Mouse (Mus musculus) neural tube, embryonic 13.5 days (tissue): ENCODE data around the gene Defb46. TPM values are rescaled to one million over a fixed set of nuclear protein-coding genes. Genes with fewer than 3 reads are reported as not detected.

Experiments
- ATAC-seq: fragments of 200-750 bp; cut with Nextera tagmentation; 2 replicates; pipeline ENCODE4 v1.8.0; 2017; ENCODE audit warnings: low read depth, mild to moderate bottlenecking, moderate TSS enrichment, moderate library complexity
- H3K27ac ChIP-seq: fragments of 300-500 bp; sonication (generic); replicated peaks from 2 replicates; pipeline ENCODE4 v1.5.1; 2015; ENCODE audit warnings: moderate library complexity, mild to moderate bottlenecking, inconsistent platforms
- H3K27me3 ChIP-seq: fragments of 300-500 bp; sonication (generic); 2 replicates; pipeline ENCODE4 v1.6.1; 2015; ENCODE audit warnings: mild to moderate bottlenecking, inconsistent platforms
- H3K36me3 ChIP-seq: fragments of 300-500 bp; sonication (generic); 2 replicates; pipeline ENCODE4 v1.6.1; 2015; ENCODE audit warnings: mild to moderate bottlenecking, inconsistent platforms
- H3K4me1 ChIP-seq: fragments of 300-500 bp; sonication (generic); replicated peaks from 2 replicates; pipeline ENCODE4 v1.6.1; 2015; ENCODE audit warnings: inconsistent platforms
- H3K4me2 ChIP-seq: fragments of 300-500 bp; sonication (generic); 2 replicates; pipeline ENCODE4 v1.6.1; 2015; ENCODE audit warnings: inconsistent platforms, mild to moderate bottlenecking, moderate library complexity
- H3K4me3 ChIP-seq: fragments of 300-500 bp; sonication (generic); 2 replicates; pipeline ENCODE4 v1.5.1; 2015; ENCODE audit warnings: mild to moderate bottlenecking, inconsistent platforms
- H3K9ac ChIP-seq: fragments of 300-500 bp; sonication (generic); 2 replicates; pipeline ENCODE4 v1.6.1; 2015; ENCODE audit warnings: moderate library complexity, mild to moderate bottlenecking, inconsistent platforms
- H3K9me3 ChIP-seq: fragments of 300-500 bp; sonication (generic); 2 replicates; pipeline ENCODE4 v1.6.1; 2016; ENCODE audit warnings: inconsistent platforms
- WGBS: fragments of 180-500 bp; shearing (Covaris S2); methylation state at CpG from one replicate; pipeline ENCODE4 v1.1.7; 2015; 5-methylcytosine and 5-hydroxymethylcytosine counted together
- polyA plus RNA-seq: library from polyadenylated mRNA; unstranded; fragments of >200 nt; fragmentation: Nextera tagmentation; extraction: Ambion mirVana; gene quantifications from 2 replicates; pipeline ENCODE4 v1.2.1, GENCODE M21; 2015

Gene Defb46
- polyA plus RNA-seq = not detected in 2 replicates

- H3K4me1 ChIP-seq = no peaks in the 10 kb centered on the region
- no peak within 1 kb of the TSS for H3K4me2 ChIP-seq
- 82% methylated on average over 2 of the region's 2 CpGs for WGBS
- peaks cover 7% of the 10 kb centered on the region; the same call in 1 of the 2 replicates for H3K9me3 ChIP-seq
- no peaks in the 10 kb centered on the region for H3K27me3 ChIP-seq
- no peak for ATAC-seq
- H3K4me3 ChIP-seq = no peak within 1 kb of the TSS
- H3K27ac ChIP-seq = no peak within 1 kb of the TSS
- no peak within 1 kb of the TSS for H3K9ac ChIP-seq
- no peaks in the 10 kb centered on the region for H3K36me3 ChIP-seq
Measured at GRCm38 (mm10) chr8:19239616-19240015, at the start of gene Defb46. Gene Defb46 (plus strand): TSS chr8:19239916.

- no peaks in the 10 kb centered on the region for H3K4me1 ChIP-seq
- ATAC-seq = no peak
- WGBS = 75% methylated on average over 1 of the region's 1 CpGs
- H3K27ac ChIP-seq = no peak within 1 kb of the TSS
- no peak within 1 kb of the TSS for H3K9ac ChIP-seq
- no peaks in the 10 kb centered on the region for H3K36me3 ChIP-seq
- peaks cover 4% of the 10 kb centered on the region; the same call in 1 of the 2 replicates for H3K9me3 ChIP-seq
- H3K4me2 ChIP-seq = no peak within 1 kb of the TSS
- no peak within 1 kb of the TSS for H3K4me3 ChIP-seq
- no peaks in the 10 kb centered on the region for H3K27me3 ChIP-seq
Measured at GRCm38 (mm10) chr8:19225161-19225560, 14.6 kb upstream of the Defb46 start, which contains the start of gene Defb6. Gene Defb6 (plus strand): TSS chr8:19225478.

- H3K27ac ChIP-seq = no peak overlapping the region
- ATAC-seq = no peak
- no peaks in the 10 kb centered on the region for H3K27me3 ChIP-seq
- no peaks in the 10 kb centered on the region for H3K4me1 ChIP-seq
- H3K36me3 ChIP-seq = no peaks in the 10 kb centered on the region
- H3K9me3 ChIP-seq = 0 out of 2 replicates have a peak, but pooled peaks cover 6% of the 10 kb centered on the region
- no peak overlapping the region for H3K9ac ChIP-seq
- H3K4me3 ChIP-seq = no peak overlapping the region
- H3K4me2 ChIP-seq = no peak overlapping the region
- WGBS = 76% methylated on average over 1 of the region's 1 CpGs
Measured at GRCm38 (mm10) chr8:19238101-19238500, 1.6 kb upstream of the Defb46 start.

GRCm38 (mm10) chr8:19247280-19247679, 7.6 kb downstream of the Defb46 start, which contains the start of gene Defb5:
Gene Defb5 (plus strand): TSS chr8:19247580.
- Histone ChIP-seq H3K27me3 (no peaks in the 10 kb centered on the region), H3K36me3 (no peaks in the 10 kb centered on the region), H3K4me3 (no peak within 1 kb of the TSS), H3K4me1 (no peaks in the 10 kb centered on the region), H3K27ac (no peak within 1 kb of the TSS), H3K9ac (no peak within 1 kb of the TSS), H3K9me3 (peaks cover 10% of the 10 kb centered on the region), H3K4me2 (no peak within 1 kb of the TSS)
- no peak for ATAC-seq
- 89% methylated on average over 5 of the region's 5 CpGs for WGBS

- ATAC-seq = no peak
- no peaks in the 10 kb centered on the region for H3K27me3 ChIP-seq
- H3K4me2 ChIP-seq = no peak overlapping the region
- H3K4me1 ChIP-seq = no peaks in the 10 kb centered on the region
- H3K9ac ChIP-seq = no peak overlapping the region
- H3K36me3 ChIP-seq = no peaks in the 10 kb centered on the region
- H3K9me3 ChIP-seq = 0 out of 2 replicates have a peak, but pooled peaks cover 3% of the 10 kb centered on the region
- H3K4me3 ChIP-seq = no peak overlapping the region
- no peak overlapping the region for H3K27ac ChIP-seq
Measured at GRCm38 (mm10) chr8:19258136-19258535, 18.4 kb downstream of the Defb46 start.

- no peak for ATAC-seq
- WGBS = 56% methylated on average over 3 of the region's 3 CpGs
- H3K9ac ChIP-seq = no peak overlapping the region
Measured at GRCm38 (mm10) chr8:19259667-19260066, 20.0 kb downstream of the Defb46 start.

More at GRCm38 (mm10) chr8:19259667-19260066, 20.0 kb downstream of the Defb46 start:
- no peak overlapping the region for H3K4me2 ChIP-seq
- no peaks in the 10 kb centered on the region for H3K4me1 ChIP-seq
- H3K27me3 ChIP-seq = no peaks in the 10 kb centered on the region
- H3K27ac ChIP-seq = no peak overlapping the region
- no peak overlapping the region for H3K4me3 ChIP-seq
- H3K36me3 ChIP-seq = no peaks in the 10 kb centered on the region
- H3K9me3 ChIP-seq = 0 out of 2 replicates have a peak, but pooled peaks cover 3% of the 10 kb centered on the region

Other genes with a start within 250 kb of the Defb46 start
- not detected in 2 replicates for gene Defb37, start 248.9 kb upstream of the Defb46 start, polyA plus RNA-seq
- not detected in 2 replicates for gene Defb38, start 213.3 kb upstream of the Defb46 start, polyA plus RNA-seq
- not detected in 2 replicates for gene Defb39, start 175.1 kb upstream of the Defb46 start, polyA plus RNA-seq
- not detected in 2 replicates for gene Defb12, start 125.1 kb upstream of the Defb46 start, polyA plus RNA-seq
- gene Defb34, start 116.2 kb upstream of the Defb46 start, polyA plus RNA-seq = not detected in 2 replicates
- not detected in 2 replicates for gene Gm45826, start 99.1 kb upstream of the Defb46 start, polyA plus RNA-seq
- gene Defb14, start 45.6 kb upstream of the Defb46 start, polyA plus RNA-seq = not detected in 2 replicates
- not detected in 2 replicates for gene Defb4, start 41.2 kb upstream of the Defb46 start, polyA plus RNA-seq
- gene Defb6, start 14.4 kb upstream of the Defb46 start, polyA plus RNA-seq = not detected in 2 replicates
- not detected in 2 replicates for gene Defb5, start 7.7 kb downstream of the Defb46 start, polyA plus RNA-seq
- not detected in 2 replicates for gene Defb3, start 53.4 kb downstream of the Defb46 start, polyA plus RNA-seq
- not detected in 2 replicates for gene Defb8, start 207.7 kb downstream of the Defb46 start, polyA plus RNA-seq